Mouse (Mus musculus): ENCODE measurements at regions not wholly inside any gene's neighbourhood (a gene's known extent, or its start where the extent isn't known, plus 50 kb on each side); places are given as distances from the start of the nearest gene placed in this dataset.

- DNase-seq (ENCODE audit: inconsistent age in 2 of 2, low spot score in 1 of 2), result no peak
Measured at GRCm38 (mm10) chr6:127378701-127379100, 67.9 kb upstream of the Parp11 start.

- peak; percentile 59 to 85 for DNase-seq (ENCODE audit: inconsistent age in 2 of 2, low spot score in 1 of 2)
Measured at GRCm38 (mm10) chr6:127379511-127379910, 67.1 kb upstream of the Parp11 start.

- no peak for DNase-seq (ENCODE audit: inconsistent age in 2 of 2, low spot score in 1 of 2)
Measured at GRCm38 (mm10) chr6:127381148-127381888, 65.3 kb upstream of the Parp11 start.

DNA sequence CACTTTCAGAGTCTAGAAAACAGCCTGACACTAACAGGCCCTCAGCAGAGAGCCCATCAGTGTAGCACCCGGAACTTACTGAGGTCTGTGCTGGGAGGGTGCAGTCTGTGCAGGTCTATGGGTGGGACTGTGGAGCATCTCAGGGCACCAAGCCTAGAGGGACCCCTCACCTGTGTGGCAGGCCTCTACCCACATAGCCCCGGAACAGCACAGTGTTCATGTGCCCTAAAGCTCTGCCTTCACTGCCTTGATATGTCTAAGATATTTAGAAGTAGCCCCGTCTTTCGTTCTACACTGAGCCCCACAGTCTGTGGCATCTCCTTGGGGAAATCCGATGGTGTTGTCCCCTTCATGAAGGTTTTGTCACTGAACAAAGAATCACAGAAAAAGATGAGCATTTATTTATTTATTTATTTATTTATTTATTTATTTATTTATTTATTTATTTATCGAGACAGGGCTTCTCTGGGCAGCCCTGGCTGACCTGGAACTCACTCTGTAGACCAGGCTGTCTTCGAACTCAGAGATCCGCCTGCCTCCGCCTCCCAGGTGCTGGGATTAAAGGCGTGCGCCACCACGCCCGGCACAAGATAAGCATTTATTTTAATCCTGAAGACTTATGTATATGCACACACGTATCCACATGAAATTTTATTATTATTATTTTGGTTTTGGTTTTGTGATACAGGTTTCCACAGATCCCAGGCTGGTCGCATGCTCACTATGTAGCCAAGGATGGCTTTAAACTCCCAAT, 55.2 kb upstream of the Parp11 start:
- DNase-seq (ENCODE audit: inconsistent age in 2 of 2, low spot score in 1 of 2), result no peak

DNA sequence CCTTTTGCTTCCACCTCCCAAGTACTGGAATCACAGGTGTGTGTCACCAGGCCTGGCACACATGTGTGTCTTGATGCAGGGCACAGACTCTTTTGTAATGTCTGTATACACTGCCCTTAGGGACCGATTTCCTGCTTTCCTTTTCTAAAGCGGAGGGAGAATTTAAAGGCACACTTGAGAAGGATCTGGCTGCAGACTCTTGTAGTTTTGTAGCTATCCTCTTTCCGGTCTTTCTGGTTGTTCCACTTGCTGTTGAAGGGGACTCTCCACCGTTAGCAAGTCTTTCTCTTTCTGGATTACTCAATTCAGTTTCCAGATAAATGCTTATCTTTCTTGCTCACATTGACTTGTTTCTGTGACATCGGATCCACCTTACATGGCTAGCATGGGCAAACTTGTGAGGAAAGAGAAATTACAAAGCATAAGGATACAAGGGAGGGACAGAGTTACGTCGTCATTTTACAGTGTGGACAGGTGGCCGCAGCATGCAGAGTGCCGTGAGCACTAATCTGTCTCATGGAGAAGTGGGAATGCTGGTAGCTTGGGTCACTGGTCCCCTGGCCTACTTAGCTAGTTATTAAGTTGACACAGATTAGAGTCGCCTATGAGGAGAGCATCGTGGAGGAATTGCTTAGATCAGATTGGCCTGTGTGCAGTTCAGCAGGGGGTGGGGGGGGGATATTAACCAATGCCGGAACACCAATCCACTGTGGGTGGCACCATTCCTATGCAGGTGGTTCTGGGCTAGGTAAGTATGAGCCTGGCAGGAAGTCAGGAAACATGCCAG, 54.4 kb upstream of the Parp11 start:
- DNase-seq (ENCODE audit: inconsistent age in 2 of 2, low spot score in 1 of 2), result no peak

GRCm38 (mm10) chr6:127392799-127393172, 53.9 kb upstream of the Parp11 start:
- no peak for DNase-seq (ENCODE audit: inconsistent age in 2 of 2, low spot score in 1 of 2)

DNA sequence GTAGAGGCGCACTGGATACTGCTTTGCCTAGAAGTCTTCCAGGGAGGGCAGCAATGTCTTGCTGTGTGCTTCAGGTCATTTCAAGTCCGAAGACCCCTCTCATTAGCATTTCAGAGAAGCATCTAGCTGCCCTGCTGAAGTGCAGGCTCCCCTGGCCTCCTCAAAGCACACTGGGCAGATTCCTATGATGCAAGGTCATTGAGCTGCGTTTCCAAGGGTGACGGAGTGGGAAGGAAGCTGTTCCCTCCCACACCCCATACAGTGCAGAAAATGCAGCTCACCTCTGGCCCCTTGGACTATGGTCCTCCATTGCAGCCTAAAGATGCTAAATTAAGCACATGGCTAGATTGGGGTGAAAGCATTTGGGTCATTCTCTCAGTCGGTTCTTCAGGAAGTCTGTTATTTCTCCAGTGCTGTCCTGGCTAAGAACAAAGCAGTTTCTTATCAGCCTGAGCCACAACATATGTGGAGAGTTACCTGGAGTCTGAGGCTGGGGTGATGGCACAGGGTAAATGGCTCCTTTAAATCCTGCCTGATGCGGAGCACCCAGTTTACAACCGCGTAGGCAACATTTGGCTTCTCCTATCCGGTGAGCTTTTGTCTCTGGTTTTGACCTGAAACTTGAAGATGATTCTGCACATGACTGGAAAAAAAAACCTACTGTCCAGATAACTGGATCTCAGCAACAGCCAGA, 52.6 kb upstream of the Parp11 start:
- peak in 1 of 2 experiments; percentile 30 for DNase-seq (ENCODE audit: inconsistent age in 2 of 2, low spot score in 1 of 2)
